Mouse (Mus musculus): ENCODE measurements around the gene Cadm3.
"Not testable (repeated sequence)": the region's sequence is repeated elsewhere in the genome, so short reads cannot be mapped to it uniquely, and the experiment has no call there.

GRCm38 (mm10) chr1:173313535-173314050, 53.9 kb downstream of the Cadm3 start:
- not testable (repeated sequence) for TF ChIP-seq CTCF, EP300 (IDR thresholded peaks at IDR 0.05)

All from lung, postnatal 0 days (tissue).